Comparison of ENCODE assay signal across 9 mouse cellular contexts in genomic region chr6:73020061-73020460, GRCm38 (mm10).
A peak's percentile ranks its signal among the peaks of the same experiment; 100 is the strongest.
DNase-seq lines count a peak whose midpoint lies in the region; ATAC-seq and TF ChIP-seq lines count a peak whose summit lies in the region.
"Had no signal": no experiment of that assay in that cellular context is flagged by ENCODE, and none has a peak within 500 bp of the region (broad histone marks: within the 10 kb centered on the region; RNA-seq: fewer than 3 reads in every experiment).

No protein-coding gene starts in this region.

- H3K27ac ChIP-seq in forebrain, postnatal 0 days (ENCODE audit: low read depth, low read length), result no peak overlapping the region
- H3K27ac ChIP-seq in forebrain, embryonic 15.5 days (replicated peaks), result no peak overlapping the region
- H3K27ac ChIP-seq in lung, embryonic 14.5 days (ENCODE audit: low read depth), result no peak overlapping the region
- H3K27ac ChIP-seq: limb, embryonic 12.5 days had no signal

- ATAC-seq in forebrain, postnatal 0 days, result no peak
- ATAC-seq in forebrain, embryonic 15.5 days (replicated peaks), result no peak
- 0 out of 2 replicates have a peak, but pooled peaks have one; percentile 35 for ATAC-seq in lung, embryonic 14.5 days (ENCODE audit: insufficient read depth)

- no peak overlapping the region for H3K4me2 ChIP-seq in forebrain, postnatal 0 days (ENCODE audit: low read depth)
- H3K4me2 ChIP-seq in forebrain, embryonic 15.5 days (replicated peaks), result no peak overlapping the region
- no peak overlapping the region for H3K4me2 ChIP-seq in lung, embryonic 14.5 days
- H3K4me2 ChIP-seq: limb, embryonic 12.5 days had no signal

- H3K27me3 ChIP-seq in forebrain, postnatal 0 days (ENCODE audit: insufficient read depth, low read length), result no peaks in the 10 kb centered on the region
- H3K27me3 ChIP-seq in forebrain, embryonic 15.5 days, result no peaks in the 10 kb centered on the region
- H3K27me3 ChIP-seq in lung, embryonic 14.5 days (ENCODE audit: insufficient read depth, low read length), result no peaks in the 10 kb centered on the region
- H3K27me3 ChIP-seq: limb, embryonic 12.5 days had no signal

- no peaks in the 10 kb centered on the region for H3K4me1 ChIP-seq in forebrain, postnatal 0 days (ENCODE audit: insufficient read depth)
- no peaks in the 10 kb centered on the region for H3K4me1 ChIP-seq in forebrain, embryonic 15.5 days
- H3K4me1 ChIP-seq in lung, embryonic 14.5 days (ENCODE audit: insufficient read depth), result no peaks in the 10 kb centered on the region
- H3K4me1 ChIP-seq in lung, adult 2 months (ENCODE audit: control insufficient read depth, insufficient read depth, low read length), result no peaks in the 10 kb centered on the region
- H3K4me1 ChIP-seq: limb, embryonic 12.5 days had no signal

- 3% methylated on average over 3 of the region's 3 CpGs for WGBS in forebrain, postnatal 0 days
- 7% methylated on average over 3 of the region's 3 CpGs for WGBS in forebrain, embryonic 15.5 days
- WGBS in lung, embryonic 14.5 days, result 7% methylated on average over 3 of the region's 3 CpGs
- WGBS in lung, adult 2 months, result 15% methylated on average over 3 of the region's 3 CpGs

- no peaks in the 10 kb centered on the region for H3K9me3 ChIP-seq in forebrain, postnatal 0 days (ENCODE audit: low read length)
- no peaks in the 10 kb centered on the region for H3K9me3 ChIP-seq in forebrain, embryonic 15.5 days
- H3K9me3 ChIP-seq in lung, embryonic 14.5 days (ENCODE audit: low read depth, low read length), result no peaks in the 10 kb centered on the region
- H3K9me3 ChIP-seq: limb, embryonic 12.5 days had no signal

- TF ChIP-seq POLR2A in lung, adult 2 months (IDR thresholded peaks at IDR 0.05; ENCODE audit: borderline replicate concordance, extremely low read depth, low read depth, low read length), result no peak

- H3K4me3 ChIP-seq in forebrain, postnatal 0 days (ENCODE audit: low read depth, low read length), result no peak overlapping the region
- no peak overlapping the region for H3K4me3 ChIP-seq in forebrain, embryonic 15.5 days
- H3K4me3 ChIP-seq in lung, embryonic 14.5 days (ENCODE audit: low read depth, low read length), result no peak overlapping the region
- no peak overlapping the region for H3K4me3 ChIP-seq in lung, adult 2 months (replicated peaks; ENCODE audit: extremely low read depth, low read depth, low read length)
- H3K4me3 ChIP-seq: limb, embryonic 12.5 days had no signal

- H3K36me3 ChIP-seq in forebrain, postnatal 0 days (ENCODE audit: insufficient read depth), result no peaks in the 10 kb centered on the region
- H3K36me3 ChIP-seq in forebrain, embryonic 15.5 days, result no peaks in the 10 kb centered on the region
- H3K36me3 ChIP-seq in lung, embryonic 14.5 days (ENCODE audit: insufficient read depth), result no peaks in the 10 kb centered on the region
- H3K36me3 ChIP-seq: limb, embryonic 12.5 days had no signal

- peak; percentile 60 for TF ChIP-seq CTCF in forebrain, postnatal 0 days (IDR thresholded peaks at IDR 0.05; ENCODE audit: low read depth)
- peak; percentile 65 for TF ChIP-seq CTCF in lung, embryonic 14.5 days (IDR thresholded peaks at IDR 0.05; ENCODE audit: low read depth)
- no peak; the same call in 1 of the 2 replicates for TF ChIP-seq CTCF in lung, adult 2 months (IDR thresholded peaks at IDR 0.05; ENCODE audit: insufficient read depth, low read length)

- DNase-seq in forebrain, postnatal 0 days, result peak; percentile 27
- DNase-seq in lung, embryonic 14.5 days, result peak; percentile 81
- DNase-seq in lung, adult 2 months, result no peak
- DNase-seq in c-Kit-negative CD71-positive TER-119-positive erythroid progenitor cells, embryonic 14.5 days (ENCODE audit: low read depth, low spot score), result peak; percentile 9
- peak; percentile 56 for DNase-seq in retina, postnatal 1 day
- no peak for DNase-seq in ovary, postnatal 36 days (ENCODE audit: low spot score)
- no peak for DNase-seq in testis, postnatal 10 days (ENCODE audit: low spot score)

- H3K9ac ChIP-seq in forebrain, postnatal 0 days, result no peak overlapping the region
- no peak overlapping the region for H3K9ac ChIP-seq in forebrain, embryonic 15.5 days (replicated peaks)
- no peak overlapping the region for H3K9ac ChIP-seq in lung, embryonic 14.5 days
- H3K9ac ChIP-seq: limb, embryonic 12.5 days had no signal

Comparison
In these comparisons a context has a peak if more than half of its experiments do, and no peak if none do; other contexts are left out.
1. DNase-seq: peak in forebrain, postnatal 0 days (single experiment), lung, embryonic 14.5 days (single experiment), c-Kit-negative CD71-positive TER-119-positive erythroid progenitor cells, embryonic 14.5 days (single experiment) and retina, postnatal 1 day (single experiment); none in lung, adult 2 months (single experiment), ovary, postnatal 36 days (single experiment) and testis, postnatal 10 days (single experiment).